Mouse (Mus musculus): ENCODE data around the gene Rffl. TPM values are rescaled to one million over a fixed set of nuclear protein-coding genes. Genes with fewer than 3 reads are reported as not detected.
A peak's percentile ranks its signal among the peaks of the same experiment; 100 is the strongest.

Gene Rffl
- polyA plus RNA-seq, 1 experiment from 2014 or later = 9.2 TPM

- Histone ChIP-seq H3K4me3 (ENCODE audit: low read depth, low read length) (no peak within 1 kb of the TSS), H3K9ac (replicated peaks; ENCODE audit: low read depth) (no peak within 1 kb of the TSS), H3K27me3 (replicated peaks; ENCODE audit: insufficient read depth, low read length) (no peaks in the 10 kb centered on the region), H3K36me3 (ENCODE audit: insufficient read depth, low read length) (no peaks in the 10 kb centered on the region), H3K4me2 (replicated peaks; ENCODE audit: low read depth, low read length) (no peak within 1 kb of the TSS), H3K4me1 (ENCODE audit: insufficient read depth, low read depth, low read length) (peaks cover 5% of the 10 kb centered on the region; the same call in 1 of the 2 replicates), H3K9me3 (ENCODE audit: low read length) (no peaks in the 10 kb centered on the region), H3K27ac (ENCODE audit: low read length) (no peak within 1 kb of the TSS)
- no peak for TF ChIP-seq EP300 (IDR thresholded peaks at IDR 0.05)
- TF ChIP-seq CTCF (IDR thresholded peaks at IDR 0.05) = no peak
- 49% methylated on average over 7 of the region's 7 CpGs for WGBS
- ATAC-seq (no peak), DNase-seq (ENCODE audit: low spot score) (no peak)
Measured at GRCm38 (mm10) chr11:82891936-82892335, 20.9 kb upstream of the Rffl start, which contains the start of gene Fndc8. Gene Fndc8, plus strand, starts transcription at chr11:82892124.

GRCm38 (mm10) chr11:82890342-82890762, 19.3 kb upstream of the Rffl start, which contains the start of gene Rad51d:
Gene Rad51d, minus strand, starts transcription at chr11:82890614.
- H3K4me1 ChIP-seq (ENCODE audit: insufficient read depth, low read depth, low read length) = peaks cover 5% of the 10 kb centered on the region; the same call in 1 of the 2 replicates
- H3K36me3 ChIP-seq (ENCODE audit: insufficient read depth, low read length) = no peaks in the 10 kb centered on the region
- peak within 1 kb of the TSS; percentile 54 for H3K27ac ChIP-seq (ENCODE audit: low read length)
- H3K4me2 ChIP-seq (replicated peaks; ENCODE audit: low read depth, low read length) = peak within 1 kb of the TSS; percentile 76
- WGBS = 0% methylated on average over 23 of the region's 26 CpGs
- no peaks in the 10 kb centered on the region for H3K27me3 ChIP-seq (replicated peaks; ENCODE audit: insufficient read depth, low read length)
- H3K9me3 ChIP-seq (ENCODE audit: low read length) = no peaks in the 10 kb centered on the region
- ATAC-seq = peak; percentile 96
- DNase-seq (ENCODE audit: low spot score) = peak; percentile 95
- peak within 1 kb of the TSS; percentile 74 for H3K9ac ChIP-seq (replicated peaks; ENCODE audit: low read depth)
- peak within 1 kb of the TSS; percentile 64 for H3K4me3 ChIP-seq (ENCODE audit: low read depth, low read length)
- peak; percentile 93 for TF ChIP-seq CTCF (IDR thresholded peaks at IDR 0.05)
- TF ChIP-seq EP300 (IDR thresholded peaks at IDR 0.05) = no peak

GRCm38 (mm10) chr11:82889524-82890341, 18.7 kb upstream of the Rffl start:
- Histone ChIP-seq H3K27ac (ENCODE audit: low read length) (peak overlapping the region; percentile 54), H3K4me2 (replicated peaks; ENCODE audit: low read depth, low read length) (peak overlapping the region; percentile 76), H3K36me3 (ENCODE audit: insufficient read depth, low read length) (no peaks in the 10 kb centered on the region), H3K9me3 (ENCODE audit: low read length) (no peaks in the 10 kb centered on the region), H3K27me3 (replicated peaks; ENCODE audit: insufficient read depth, low read length) (no peaks in the 10 kb centered on the region), H3K9ac (replicated peaks; ENCODE audit: low read depth) (peak overlapping the region; percentile 74), H3K4me3 (ENCODE audit: low read depth, low read length) (peak overlapping the region; percentile 64), H3K4me1 (ENCODE audit: insufficient read depth, low read depth, low read length) (peaks cover 5% of the 10 kb centered on the region; the same call in 1 of the 2 replicates)
- ATAC-seq = peak; percentile 32
- no peak for TF ChIP-seq EP300 (IDR thresholded peaks at IDR 0.05)
- TF ChIP-seq CTCF (IDR thresholded peaks at IDR 0.05) = no peak
- DNase-seq (ENCODE audit: low spot score) = peak; percentile 34
- WGBS = 2% methylated on average over 30 of the region's 31 CpGs

- ATAC-seq = no peak
- Histone ChIP-seq H3K9ac (replicated peaks; ENCODE audit: low read depth) (no peak overlapping the region), H3K9me3 (ENCODE audit: low read length) (no peaks in the 10 kb centered on the region), H3K4me2 (replicated peaks; ENCODE audit: low read depth, low read length) (no peak overlapping the region), H3K27ac (ENCODE audit: low read length) (no peak overlapping the region), H3K36me3 (ENCODE audit: insufficient read depth, low read length) (no peaks in the 10 kb centered on the region), H3K4me3 (ENCODE audit: low read depth, low read length) (no peak overlapping the region), H3K27me3 (replicated peaks; ENCODE audit: insufficient read depth, low read length) (no peaks in the 10 kb centered on the region), H3K4me1 (ENCODE audit: insufficient read depth, low read depth, low read length) (peaks cover 5% of the 10 kb centered on the region; the same call in 1 of the 2 replicates)
- TF ChIP-seq EP300 (IDR thresholded peaks at IDR 0.05) (no peak), CTCF (IDR thresholded peaks at IDR 0.05) (no peak)
- WGBS = 41% methylated on average over 10 of the region's 10 CpGs
- peak; percentile 16 for DNase-seq (ENCODE audit: low spot score)
Measured at GRCm38 (mm10) chr11:82888491-82888946, 17.5 kb upstream of the Rffl start.

GRCm38 (mm10) chr11:82886559-82886958, 15.5 kb upstream of the Rffl start:
- H3K36me3 ChIP-seq (ENCODE audit: insufficient read depth, low read length) = no peaks in the 10 kb centered on the region
- no peak overlapping the region for H3K4me2 ChIP-seq (replicated peaks; ENCODE audit: low read depth, low read length)
- WGBS = 80% methylated on average over 3 of the region's 3 CpGs
- no peak overlapping the region for H3K4me3 ChIP-seq (ENCODE audit: low read depth, low read length)
- H3K27me3 ChIP-seq (replicated peaks; ENCODE audit: insufficient read depth, low read length) = no peaks in the 10 kb centered on the region
- no peak overlapping the region for H3K27ac ChIP-seq (ENCODE audit: low read length)
- no peaks in the 10 kb centered on the region for H3K9me3 ChIP-seq (ENCODE audit: low read length)
- ATAC-seq = no peak
- H3K4me1 ChIP-seq (ENCODE audit: insufficient read depth, low read depth, low read length) = peaks cover 5% of the 10 kb centered on the region; the same call in 1 of the 2 replicates
- TF ChIP-seq EP300 (IDR thresholded peaks at IDR 0.05) (no peak), CTCF (IDR thresholded peaks at IDR 0.05) (peak; percentile 65)
- DNase-seq (ENCODE audit: low spot score) = no peak
- no peak overlapping the region for H3K9ac ChIP-seq (replicated peaks; ENCODE audit: low read depth)

GRCm38 (mm10) chr11:82883180-82883579, 12.2 kb upstream of the Rffl start:
- 78% methylated on average over 8 of the region's 8 CpGs for WGBS
- Histone ChIP-seq H3K9me3 (ENCODE audit: low read length) (no peaks in the 10 kb centered on the region), H3K36me3 (ENCODE audit: insufficient read depth, low read length) (no peaks in the 10 kb centered on the region), H3K9ac (replicated peaks; ENCODE audit: low read depth) (no peak overlapping the region), H3K27ac (ENCODE audit: low read length) (no peak overlapping the region), H3K4me2 (replicated peaks; ENCODE audit: low read depth, low read length) (no peak overlapping the region), H3K4me1 (ENCODE audit: insufficient read depth, low read depth, low read length) (no peaks in the 10 kb centered on the region), H3K27me3 (replicated peaks; ENCODE audit: insufficient read depth, low read length) (no peaks in the 10 kb centered on the region), H3K4me3 (ENCODE audit: low read depth, low read length) (no peak overlapping the region)
- TF ChIP-seq EP300 (IDR thresholded peaks at IDR 0.05) (no peak), CTCF (IDR thresholded peaks at IDR 0.05) (no peak)
- DNase-seq (ENCODE audit: low spot score) (no peak), ATAC-seq (no peak)
